Mouse (Mus musculus): ENCODE measurements around the gene Camsap2. TPM values are rescaled to one million over a fixed set of nuclear protein-coding genes. Genes with fewer than 3 reads are reported as not detected.

Camsap2 gene
- polyA plus RNA-seq, 1 experiment: 7.4 TPM

GRCm38 (mm10) chr1:136316317-136316716 is 29.6 kb downstream of the Camsap2 start:
- Histone ChIP-seq H3K4me3 (ENCODE audit: insufficient read depth, poor library complexity, severe bottlenecking) (no peak overlapping the region), H3K79me3 (ENCODE audit: low read depth) (peaks cover 11% of the 10 kb centered on the region), H3ac (ENCODE audit: control insufficient read depth, insufficient read length, low read depth) (no peak overlapping the region), H3K27me3 (ENCODE audit: control insufficient read depth, insufficient read depth, insufficient read length) (no peaks in the 10 kb centered on the region), H3K79me2 (ENCODE audit: control insufficient read depth, insufficient read depth) (peaks cover 98% of the 10 kb centered on the region), H3K36me3 (ENCODE audit: control insufficient read depth, insufficient read depth) (peaks cover 18% of the 10 kb centered on the region)
- TF ChIP-seq MAX (IDR thresholded peaks at IDR 0.05) (no peak), MYOG (IDR thresholded peaks at IDR 0.05; ENCODE audit: control insufficient read depth, extremely low read depth, insufficient read length) (no peak), MYOD1 (IDR thresholded peaks at IDR 0.05; ENCODE audit: control insufficient read depth, insufficient read length, low read depth) (no peak), CEBPB (IDR thresholded peaks at IDR 0.05; ENCODE audit: low read depth) (no peak)

- H3K79me3 ChIP-seq (ENCODE audit: low read depth): peaks cover 37% of the 10 kb centered on the region
- H3K4me3 ChIP-seq (ENCODE audit: insufficient read depth, poor library complexity, severe bottlenecking): no peak overlapping the region
- TF ChIP-seq MYOD1 (IDR thresholded peaks at IDR 0.05; ENCODE audit: control insufficient read depth, insufficient read length, low read depth) (no peak), MYOG (IDR thresholded peaks at IDR 0.05; ENCODE audit: control insufficient read depth, extremely low read depth, insufficient read length) (no peak), FOSL1 (IDR thresholded peaks at IDR 0.05; ENCODE audit: insufficient read depth, low read length, poor library complexity, severe bottlenecking) (no peak), CEBPB (IDR thresholded peaks at IDR 0.05; ENCODE audit: low read depth) (no peak), CTCF (IDR thresholded peaks at IDR 0.05; ENCODE audit: control insufficient read depth, insufficient read depth, insufficient read length) (no peak), MAX (IDR thresholded peaks at IDR 0.05) (no peak), USF1 (IDR thresholded peaks at IDR 0.05; ENCODE audit: low read depth) (no peak)
- peaks cover 96% of the 10 kb centered on the region for H3K79me2 ChIP-seq (ENCODE audit: control insufficient read depth, insufficient read depth)
- H3ac ChIP-seq (ENCODE audit: control insufficient read depth, insufficient read length, low read depth): no peak overlapping the region
- no peaks in the 10 kb centered on the region for H3K36me3 ChIP-seq (ENCODE audit: control insufficient read depth, insufficient read depth)
- H3K27me3 ChIP-seq (ENCODE audit: control insufficient read depth, insufficient read depth, insufficient read length): no peaks in the 10 kb centered on the region
Measured at GRCm38 (mm10) chr1:136309193-136309592, 36.7 kb downstream of the Camsap2 start.

- peaks cover 7% of the 10 kb centered on the region for H3K36me3 ChIP-seq (ENCODE audit: control insufficient read depth, insufficient read depth)
- no peak overlapping the region for H3K4me3 ChIP-seq (ENCODE audit: insufficient read depth, poor library complexity, severe bottlenecking)
- peaks cover 40% of the 10 kb centered on the region for H3K79me3 ChIP-seq (ENCODE audit: low read depth)
- TF ChIP-seq CTCF (IDR thresholded peaks at IDR 0.05; ENCODE audit: control insufficient read depth, insufficient read depth, insufficient read length) (no peak), CEBPB (IDR thresholded peaks at IDR 0.05; ENCODE audit: low read depth) (no peak), MYOD1 (IDR thresholded peaks at IDR 0.05; ENCODE audit: control insufficient read depth, insufficient read length, low read depth) (no peak), USF1 (IDR thresholded peaks at IDR 0.05; ENCODE audit: low read depth) (no peak), FOSL1 (IDR thresholded peaks at IDR 0.05; ENCODE audit: insufficient read depth, low read length, poor library complexity, severe bottlenecking) (no peak), MYOG (IDR thresholded peaks at IDR 0.05; ENCODE audit: control insufficient read depth, extremely low read depth, insufficient read length) (no peak), MAX (IDR thresholded peaks at IDR 0.05) (no peak)
- H3K79me2 ChIP-seq (ENCODE audit: control insufficient read depth, insufficient read depth): peaks cover 93% of the 10 kb centered on the region
- H3K27me3 ChIP-seq (ENCODE audit: control insufficient read depth, insufficient read depth, insufficient read length): no peaks in the 10 kb centered on the region
- no peak overlapping the region for H3ac ChIP-seq (ENCODE audit: control insufficient read depth, insufficient read length, low read depth)
Measured at GRCm38 (mm10) chr1:136306424-136306823, 39.5 kb downstream of the Camsap2 start.

DNA sequence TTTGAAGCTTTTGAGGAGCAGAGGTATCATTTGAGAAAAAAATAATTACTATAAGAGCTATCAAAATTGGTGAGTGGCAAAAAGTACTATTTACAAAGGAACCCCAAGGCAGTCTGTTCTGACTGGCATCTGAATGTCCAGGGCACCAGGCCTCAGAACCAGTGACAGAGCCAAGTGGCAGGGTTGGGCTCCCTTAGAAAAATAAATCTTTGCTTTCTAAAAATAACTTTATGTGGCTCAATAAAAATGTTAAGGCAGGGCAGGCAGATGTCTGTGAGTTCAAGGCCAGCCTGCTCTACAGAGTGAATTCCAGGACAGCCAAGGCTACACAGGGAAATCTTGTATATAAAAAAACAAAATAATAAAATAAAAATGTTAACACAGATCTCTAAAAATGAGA is 51.9 kb downstream of the Camsap2 start:
- Histone ChIP-seq H3K79me3 (ENCODE audit: low read depth) (peaks cover 6% of the 10 kb centered on the region), H3K36me3 (ENCODE audit: control insufficient read depth, insufficient read depth) (peaks cover 4% of the 10 kb centered on the region), H3K79me2 (ENCODE audit: control insufficient read depth, insufficient read depth) (peaks cover 18% of the 10 kb centered on the region), H3ac (ENCODE audit: control insufficient read depth, insufficient read length, low read depth) (no peak overlapping the region), H3K27me3 (ENCODE audit: control insufficient read depth, insufficient read depth, insufficient read length) (no peaks in the 10 kb centered on the region), H3K4me3 (ENCODE audit: insufficient read depth, poor library complexity, severe bottlenecking) (no peak overlapping the region)
- TF ChIP-seq MYOD1 (IDR thresholded peaks at IDR 0.05; ENCODE audit: control insufficient read depth, insufficient read length, low read depth) (no peak), USF1 (IDR thresholded peaks at IDR 0.05; ENCODE audit: low read depth) (no peak), CEBPB (IDR thresholded peaks at IDR 0.05; ENCODE audit: low read depth) (no peak), FOSL1 (IDR thresholded peaks at IDR 0.05; ENCODE audit: insufficient read depth, low read length, poor library complexity, severe bottlenecking) (no peak), MYOG (IDR thresholded peaks at IDR 0.05; ENCODE audit: control insufficient read depth, extremely low read depth, insufficient read length) (no peak), CTCF (IDR thresholded peaks at IDR 0.05; ENCODE audit: control insufficient read depth, insufficient read depth, insufficient read length) (no peak), MAX (IDR thresholded peaks at IDR 0.05) (no peak)

GRCm38 (mm10) chr1:136289803-136290202 is 56.1 kb downstream of the Camsap2 start:
- no peak overlapping the region for H3K4me3 ChIP-seq (ENCODE audit: insufficient read depth, poor library complexity, severe bottlenecking)
- H3K36me3 ChIP-seq (ENCODE audit: control insufficient read depth, insufficient read depth): peaks cover 34% of the 10 kb centered on the region
- no peaks in the 10 kb centered on the region for H3K27me3 ChIP-seq (ENCODE audit: control insufficient read depth, insufficient read depth, insufficient read length)
- no peak overlapping the region for H3ac ChIP-seq (ENCODE audit: control insufficient read depth, insufficient read length, low read depth)
- TF ChIP-seq CEBPB (IDR thresholded peaks at IDR 0.05; ENCODE audit: low read depth): no peak
- no peak for TF ChIP-seq USF1 (IDR thresholded peaks at IDR 0.05; ENCODE audit: low read depth)
- TF ChIP-seq MYOD1 (IDR thresholded peaks at IDR 0.05; ENCODE audit: control insufficient read depth, insufficient read length, low read depth): no peak
- no peak for TF ChIP-seq CTCF (IDR thresholded peaks at IDR 0.05; ENCODE audit: control insufficient read depth, insufficient read depth, insufficient read length)
- TF ChIP-seq FOSL1 (IDR thresholded peaks at IDR 0.05; ENCODE audit: insufficient read depth, low read length, poor library complexity, severe bottlenecking): no peak
- TF ChIP-seq MYOG (IDR thresholded peaks at IDR 0.05; ENCODE audit: control insufficient read depth, extremely low read depth, insufficient read length): no peak
- TF ChIP-seq MAX (IDR thresholded peaks at IDR 0.05): no peak
- H3K79me3 ChIP-seq (ENCODE audit: low read depth): no peaks in the 10 kb centered on the region
- H3K79me2 ChIP-seq (ENCODE audit: control insufficient read depth, insufficient read depth): peaks cover 3% of the 10 kb centered on the region

DNA sequence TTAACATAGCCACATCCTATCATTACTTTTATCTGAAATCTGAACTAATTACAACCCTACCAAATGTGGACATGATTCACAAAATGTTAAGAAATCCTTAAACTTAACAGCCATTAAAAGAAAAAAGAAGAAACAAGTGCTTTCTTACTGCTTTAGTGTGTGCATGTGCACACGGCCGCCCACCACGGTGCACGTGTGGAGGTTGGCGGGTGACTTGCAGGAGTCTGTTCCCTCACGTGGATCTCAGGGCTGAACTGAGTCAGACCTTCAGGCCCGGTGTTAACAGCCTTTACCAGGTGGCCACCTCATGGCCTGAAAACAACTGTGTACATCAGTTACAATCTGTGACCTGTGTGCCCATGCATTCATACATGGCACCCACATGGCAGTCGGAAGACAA is 68.5 kb downstream of the Camsap2 start:
- Histone ChIP-seq H3K79me2 (ENCODE audit: control insufficient read depth, insufficient read depth) (no peaks in the 10 kb centered on the region), H3K4me3 (ENCODE audit: insufficient read depth, poor library complexity, severe bottlenecking) (no peak overlapping the region), H3K79me3 (ENCODE audit: low read depth) (no peaks in the 10 kb centered on the region), H3K36me3 (ENCODE audit: control insufficient read depth, insufficient read depth) (peaks cover 93% of the 10 kb centered on the region), H3K27me3 (ENCODE audit: control insufficient read depth, insufficient read depth, insufficient read length) (no peaks in the 10 kb centered on the region), H3ac (ENCODE audit: control insufficient read depth, insufficient read length, low read depth) (no peak overlapping the region)
- no peak for TF ChIP-seq USF1 (IDR thresholded peaks at IDR 0.05; ENCODE audit: low read depth)
- TF ChIP-seq CTCF (IDR thresholded peaks at IDR 0.05; ENCODE audit: control insufficient read depth, insufficient read depth, insufficient read length): no peak
- TF ChIP-seq MAX (IDR thresholded peaks at IDR 0.05): no peak
- no peak for TF ChIP-seq CEBPB (IDR thresholded peaks at IDR 0.05; ENCODE audit: low read depth)
- no peak for TF ChIP-seq MYOG (IDR thresholded peaks at IDR 0.05; ENCODE audit: control insufficient read depth, extremely low read depth, insufficient read length)
- TF ChIP-seq FOSL1 (IDR thresholded peaks at IDR 0.05; ENCODE audit: insufficient read depth, low read length, poor library complexity, severe bottlenecking): no peak
- no peak for TF ChIP-seq MYOD1 (IDR thresholded peaks at IDR 0.05; ENCODE audit: control insufficient read depth, insufficient read length, low read depth)

Data from C2C12 (cell line).